Mouse (Mus musculus): Measurements from ENCODE around the gene Rflna. TPM values are rescaled to one million over a fixed set of nuclear protein-coding genes. Genes with fewer than 3 reads are reported as not detected.

Gene Rflna
- not detected for polyA plus RNA-seq (2017; shearing (Covaris generic))

GRCm38 (mm10) chr5:125002969-125003872 is at the start of gene Rflna:
TSS of gene Rflna (plus strand) at chr5:125003221.

Other genes starting within 250 kb of the Rflna start
- gene Ccdc92, start 140.8 kb upstream of the Rflna start, polyA plus RNA-seq (2017; shearing (Covaris generic)): 5.5 TPM
- 10.6 TPM for gene Zfp664, start 140.5 kb upstream of the Rflna start, polyA plus RNA-seq (2017; shearing (Covaris generic))
- gene Ncor2, start 176.0 kb downstream of the Rflna start, polyA plus RNA-seq (2017; shearing (Covaris generic)): 6.9 TPM

Measured in CD4-positive, CD25-positive, alpha-beta regulatory T cell, adult 9 weeks (primary cell).